Mouse (Mus musculus): ENCODE measurements around the gene Taar8c. TPM values are rescaled to one million over a fixed set of nuclear protein-coding genes. Genes with fewer than 3 reads are reported as not detected.
"Not testable (repeated sequence)": the region's sequence is repeated elsewhere in the genome, so short reads cannot be mapped to it uniquely, and the experiment has no call there.

Taar8c gene
- polyA plus RNA-seq, 1 experiment = not detected

- no peak for TF ChIP-seq POLR2A (IDR thresholded peaks at IDR 0.05; ENCODE audit: low read depth, low read length)
- TF ChIP-seq CTCF (conservative IDR thresholded peaks at IDR 0.05; ENCODE audit: insufficient read depth, insufficient read length, low read depth, low read length) = no peak
- H3K27me3 ChIP-seq (replicated peaks; ENCODE audit: control insufficient read depth, insufficient read depth, low read length) = no peaks in the 10 kb centered on the region
- H3K4me3 ChIP-seq (ENCODE audit: insufficient read depth, low read depth, low read length) = no peak overlapping the region
- H3K36me3 ChIP-seq (ENCODE audit: control insufficient read depth, insufficient read depth, low read length) = no peaks in the 10 kb centered on the region
- 14% methylated on average over 5 of the region's 5 CpGs for WGBS
- DNase-seq = peak; percentile 90
- H3K4me1 ChIP-seq (ENCODE audit: control insufficient read depth, insufficient read depth, low read length) = peaks cover 5% of the 10 kb centered on the region; the same call in 1 of the 2 replicates
- peak overlapping the region; percentile 72 for H3K27ac ChIP-seq (ENCODE audit: insufficient read depth, low read depth, low read length)
Observed at GRCm38 (mm10) chr10:24132273-24132672, 30.6 kb upstream of the Taar8c start.

- Histone ChIP-seq H3K4me1 (ENCODE audit: control insufficient read depth, insufficient read depth, low read length) (peaks cover 5% of the 10 kb centered on the region; the same call in 1 of the 2 replicates), H3K27ac (ENCODE audit: insufficient read depth, low read depth, low read length) (peak overlapping the region; percentile 72)
- WGBS = 6% methylated on average over 9 of the region's 9 CpGs
Observed at GRCm38 (mm10) chr10:24131451-24132262, 29.9 kb upstream of the Taar8c start.

GRCm38 (mm10) chr10:24111116-24111778, 9.5 kb upstream of the Taar8c start:
- Histone ChIP-seq H3K27me3 (replicated peaks; ENCODE audit: control insufficient read depth, insufficient read depth, low read length) (no peaks in the 10 kb centered on the region), H3K4me3 (ENCODE audit: insufficient read depth, low read depth, low read length) (no peak overlapping the region), H3K4me1 (ENCODE audit: control insufficient read depth, insufficient read depth, low read length) (no peaks in the 10 kb centered on the region; the same call in 1 of the 2 replicates), H3K36me3 (ENCODE audit: control insufficient read depth, insufficient read depth, low read length) (no peaks in the 10 kb centered on the region), H3K27ac (ENCODE audit: insufficient read depth, low read depth, low read length) (no peak overlapping the region)
- DNase-seq = peak; percentile 60
- TF ChIP-seq CTCF (conservative IDR thresholded peaks at IDR 0.05; ENCODE audit: insufficient read depth, insufficient read length, low read depth, low read length) (peak; percentile 43), POLR2A (IDR thresholded peaks at IDR 0.05; ENCODE audit: low read depth, low read length) (no peak)
- 35% methylated on average over 6 of the region's 6 CpGs for WGBS

More at GRCm38 (mm10) chr10:24131451-24132262, 29.9 kb upstream of the Taar8c start:
- Histone ChIP-seq H3K4me3 (ENCODE audit: insufficient read depth, low read depth, low read length) (no peak overlapping the region), H3K36me3 (ENCODE audit: control insufficient read depth, insufficient read depth, low read length) (no peaks in the 10 kb centered on the region), H3K27me3 (replicated peaks; ENCODE audit: control insufficient read depth, insufficient read depth, low read length) (no peaks in the 10 kb centered on the region)
- DNase-seq = peak; percentile 88
- TF ChIP-seq POLR2A (IDR thresholded peaks at IDR 0.05; ENCODE audit: low read depth, low read length) (no peak), CTCF (conservative IDR thresholded peaks at IDR 0.05; ENCODE audit: insufficient read depth, insufficient read length, low read depth, low read length) (peak; percentile 29; the same call in 1 of the 2 replicates)

- H3K4me1 ChIP-seq (ENCODE audit: control insufficient read depth, insufficient read depth, low read length); DNase-seq; H3K36me3 ChIP-seq (ENCODE audit: control insufficient read depth, insufficient read depth, low read length); H3K27ac ChIP-seq (ENCODE audit: insufficient read depth, low read depth, low read length); H3K4me3 ChIP-seq (ENCODE audit: insufficient read depth, low read depth, low read length); H3K27me3 ChIP-seq (replicated peaks; ENCODE audit: control insufficient read depth, insufficient read depth, low read length): not testable (repeated sequence)
- 87% methylated on average over 8 of the region's 8 CpGs for WGBS
Observed at GRCm38 (mm10) chr10:24109434-24109833, 7.7 kb upstream of the Taar8c start, which contains the start of gene Taar9. Gene Taar9 (minus strand): TSS chr10:24109534.

GRCm38 (mm10) chr10:24108236-24108635, 6.5 kb upstream of the Taar8c start:
- WGBS = 63% methylated on average over 3 of the region's 3 CpGs
- Histone ChIP-seq H3K4me1 (ENCODE audit: control insufficient read depth, insufficient read depth, low read length) (no peaks in the 10 kb centered on the region; the same call in 1 of the 2 replicates), H3K36me3 (ENCODE audit: control insufficient read depth, insufficient read depth, low read length) (no peaks in the 10 kb centered on the region), H3K27me3 (replicated peaks; ENCODE audit: control insufficient read depth, insufficient read depth, low read length) (no peaks in the 10 kb centered on the region), H3K4me3 (ENCODE audit: insufficient read depth, low read depth, low read length) (no peak overlapping the region), H3K27ac (ENCODE audit: insufficient read depth, low read depth, low read length) (no peak overlapping the region)
- TF ChIP-seq CTCF (conservative IDR thresholded peaks at IDR 0.05; ENCODE audit: insufficient read depth, insufficient read length, low read depth, low read length) (no peak), POLR2A (IDR thresholded peaks at IDR 0.05; ENCODE audit: low read depth, low read length) (no peak)
- peak; percentile 58 for DNase-seq

GRCm38 (mm10) chr10:24107747-24108146, 6.0 kb upstream of the Taar8c start:
- Histone ChIP-seq H3K27ac (ENCODE audit: insufficient read depth, low read depth, low read length) (no peak overlapping the region), H3K4me3 (ENCODE audit: insufficient read depth, low read depth, low read length) (no peak overlapping the region), H3K27me3 (replicated peaks; ENCODE audit: control insufficient read depth, insufficient read depth, low read length) (no peaks in the 10 kb centered on the region), H3K36me3 (ENCODE audit: control insufficient read depth, insufficient read depth, low read length) (no peaks in the 10 kb centered on the region), H3K4me1 (ENCODE audit: control insufficient read depth, insufficient read depth, low read length) (no peaks in the 10 kb centered on the region; the same call in 1 of the 2 replicates)
- WGBS = 59% methylated on average over 5 of the region's 5 CpGs
- no peak for DNase-seq
- no peak for TF ChIP-seq POLR2A (IDR thresholded peaks at IDR 0.05; ENCODE audit: low read depth, low read length)
- no peak for TF ChIP-seq CTCF (conservative IDR thresholded peaks at IDR 0.05; ENCODE audit: insufficient read depth, insufficient read length, low read depth, low read length)

GRCm38 (mm10) chr10:24103299-24103698, 1.6 kb upstream of the Taar8c start:
- H3K27me3 ChIP-seq (replicated peaks; ENCODE audit: control insufficient read depth, insufficient read depth, low read length); H3K4me1 ChIP-seq (ENCODE audit: control insufficient read depth, insufficient read depth, low read length); H3K36me3 ChIP-seq (ENCODE audit: control insufficient read depth, insufficient read depth, low read length); H3K27ac ChIP-seq (ENCODE audit: insufficient read depth, low read depth, low read length); DNase-seq; H3K4me3 ChIP-seq (ENCODE audit: insufficient read depth, low read depth, low read length): not testable (repeated sequence)
- 7% methylated on average over 1 of the region's 1 CpGs for WGBS

GRCm38 (mm10) chr10:24097010-24097409, 4.7 kb downstream of the Taar8c start:
- H3K27me3 ChIP-seq (replicated peaks; ENCODE audit: control insufficient read depth, insufficient read depth, low read length); H3K4me3 ChIP-seq (ENCODE audit: insufficient read depth, low read depth, low read length); H3K27ac ChIP-seq (ENCODE audit: insufficient read depth, low read depth, low read length); H3K4me1 ChIP-seq (ENCODE audit: control insufficient read depth, insufficient read depth, low read length); H3K36me3 ChIP-seq (ENCODE audit: control insufficient read depth, insufficient read depth, low read length): not testable (repeated sequence)
- 30% methylated on average over 2 of the region's 2 CpGs for WGBS
- peak; percentile 13 for DNase-seq
